Mouse (Mus musculus) fibroblast of lung, adult 2 months (primary cell): ENCODE data around the gene Med23.

Source experiments
- DNase-seq: peaks from one replicate; pipeline ENCODE4 v3.0.0-alpha.2; 2011; ENCODE audit warnings: low read depth

Gene Med23

DNA sequence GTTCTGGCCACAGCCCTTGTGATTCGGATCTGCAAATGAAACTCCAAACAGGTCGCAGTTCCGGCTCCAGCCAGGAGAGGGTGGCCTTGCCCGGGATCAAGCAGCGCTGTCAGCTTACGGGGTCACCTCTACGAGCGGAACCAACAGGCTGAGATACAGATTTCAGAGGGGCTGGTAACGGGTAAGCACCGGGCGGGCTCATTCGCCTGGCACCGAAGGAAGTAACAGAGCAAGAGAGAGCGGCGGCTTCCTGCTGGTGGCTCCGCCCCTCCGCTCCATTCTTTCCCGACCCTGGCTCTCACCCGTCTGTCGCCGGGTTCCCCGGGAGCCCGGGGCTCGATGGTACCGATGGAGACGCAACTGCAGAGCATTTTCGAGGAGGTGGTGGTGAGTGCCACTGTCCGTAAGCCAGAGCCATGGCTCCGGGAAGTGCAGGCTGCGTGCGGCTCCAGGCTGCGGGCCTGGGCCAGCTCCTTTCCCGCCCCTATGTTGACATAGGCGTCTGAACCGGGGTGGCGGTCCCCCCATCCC lies at the start of gene Med23:
TSS of gene Med23 (plus strand) at position 227 of the 531 bp plus-strand sequence.
- DNase-seq: peak; percentile 100

DNA sequence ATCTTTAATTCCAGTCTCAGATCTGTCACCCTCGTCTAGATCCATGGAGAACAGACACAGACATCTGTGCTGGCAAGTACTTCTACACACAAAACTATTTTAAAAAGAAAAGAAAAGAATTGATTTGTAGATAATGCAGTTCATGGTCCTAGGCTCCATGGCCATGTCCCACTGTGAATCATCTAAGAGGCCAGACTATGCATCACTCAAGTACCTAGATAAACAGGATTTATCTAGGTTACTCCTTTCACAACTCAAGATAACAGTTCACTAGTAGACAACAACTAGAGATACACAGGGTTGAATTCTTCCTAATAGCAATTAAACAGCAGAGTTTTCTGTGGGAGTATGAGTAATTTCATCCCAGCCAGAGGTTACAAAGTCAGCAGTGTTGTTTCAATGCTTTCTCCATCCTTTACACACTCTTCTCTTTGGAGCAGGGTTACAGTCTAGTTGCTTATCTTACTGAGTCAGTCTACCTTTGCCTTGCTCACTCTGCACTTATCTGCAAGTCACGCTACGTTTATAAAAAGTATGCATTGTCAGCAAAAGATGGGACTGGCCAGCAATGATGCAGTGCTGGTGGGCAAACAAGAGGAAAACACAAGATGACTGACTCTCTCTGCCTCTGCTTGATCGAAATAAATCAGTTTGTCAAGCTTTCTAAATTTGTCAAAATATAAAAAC lies 47.7 kb upstream of the Med23 start:
- DNase-seq: no peak

DNA sequence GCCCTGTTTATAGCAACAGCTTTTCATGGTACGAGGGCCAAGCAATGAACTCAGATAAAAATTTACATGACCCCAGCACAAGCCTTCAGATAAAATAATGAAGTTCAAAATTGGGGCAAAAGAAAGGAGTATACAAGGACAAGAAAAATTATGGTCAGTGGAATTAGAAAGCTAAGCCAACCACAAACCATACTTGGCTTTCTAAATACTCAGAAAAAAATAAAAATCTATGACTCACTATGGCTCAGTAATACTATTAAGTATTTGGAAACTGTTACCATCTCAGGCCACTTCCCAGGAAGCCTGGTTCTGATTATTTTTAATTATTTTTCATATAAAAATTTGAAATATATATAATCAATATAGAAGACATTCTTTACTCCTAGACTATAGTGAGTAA lies 46.9 kb upstream of the Med23 start:
- DNase-seq: peak; percentile 46

DNA sequence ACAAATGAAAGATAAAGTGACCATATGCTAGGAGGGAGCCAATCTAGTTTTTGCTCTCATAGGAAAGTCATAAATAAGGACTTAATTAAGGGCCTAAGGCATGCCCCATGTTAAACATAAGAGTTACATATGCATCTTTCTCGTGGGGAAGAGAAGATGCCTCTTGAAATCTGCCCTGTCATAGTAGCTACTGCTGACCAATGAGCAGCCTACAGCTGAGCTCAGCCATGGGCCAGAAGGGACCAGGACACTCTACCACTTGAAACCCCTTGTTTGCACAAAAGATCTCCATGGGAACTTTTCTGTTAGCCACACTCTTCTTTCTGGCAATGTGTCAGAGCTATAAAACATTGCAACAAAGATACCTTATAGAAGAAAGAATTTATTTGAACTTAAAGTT lies 46.5 kb upstream of the Med23 start:
- no peak for DNase-seq

DNA sequence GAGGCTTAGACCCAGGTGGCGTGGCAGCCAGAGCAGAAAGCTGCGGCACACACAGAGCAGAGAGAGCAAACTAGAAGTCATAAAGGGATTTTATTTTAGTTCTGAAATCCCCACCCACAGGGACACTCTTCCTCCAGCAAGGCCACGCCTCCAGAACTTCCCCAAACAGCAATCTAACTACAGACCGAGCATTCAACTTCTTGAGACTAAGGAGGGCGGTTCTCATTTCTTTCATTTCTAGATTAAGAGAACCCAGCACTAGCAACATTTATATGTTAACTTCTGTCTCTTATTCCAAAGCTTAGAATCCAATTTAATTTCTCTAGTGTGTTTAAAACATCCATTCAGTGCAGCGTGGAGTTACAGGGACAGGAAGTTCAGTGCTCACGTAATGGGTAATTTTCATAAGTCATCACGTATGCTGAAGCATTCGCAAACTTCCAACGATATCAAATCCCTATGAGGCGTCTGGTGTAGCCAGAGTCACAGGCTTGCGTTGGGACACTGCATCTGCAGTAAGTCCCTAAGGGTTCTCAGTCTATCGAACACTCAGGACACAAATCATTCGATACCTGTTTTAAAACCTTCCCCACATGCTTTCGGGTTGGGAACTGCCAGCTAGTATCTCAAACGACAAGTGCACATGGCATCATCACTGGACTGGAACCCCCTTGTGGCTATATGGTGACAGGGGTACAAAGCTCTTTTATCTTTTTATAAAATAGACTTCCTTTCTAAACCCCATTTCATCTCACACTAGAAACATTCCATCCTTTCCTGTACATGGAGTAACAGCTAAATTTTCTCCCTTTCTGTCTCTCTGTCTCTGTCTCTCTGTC lies 45.9 kb upstream of the Med23 start:
- DNase-seq: no peak

DNA sequence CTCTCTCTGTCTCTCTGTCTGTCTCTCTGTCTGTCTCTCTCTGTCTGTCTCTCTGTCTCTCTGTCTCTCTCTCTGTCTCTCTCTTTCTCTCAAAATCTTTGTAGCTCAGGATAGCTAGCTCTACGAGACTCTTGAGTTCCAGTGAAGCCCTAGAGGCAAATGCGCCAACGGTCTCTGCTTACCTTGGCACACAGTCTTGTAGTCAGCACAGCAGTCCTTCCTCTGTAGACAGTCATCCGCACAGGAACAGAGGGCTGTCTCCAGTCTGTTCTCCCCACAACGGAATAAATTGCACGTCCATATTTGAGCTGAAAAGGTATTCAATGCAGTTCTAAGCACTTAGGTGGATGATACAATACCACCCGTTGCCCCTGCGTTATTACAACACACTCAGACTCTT lies 45.2 kb upstream of the Med23 start:
- DNase-seq: no peak

DNA sequence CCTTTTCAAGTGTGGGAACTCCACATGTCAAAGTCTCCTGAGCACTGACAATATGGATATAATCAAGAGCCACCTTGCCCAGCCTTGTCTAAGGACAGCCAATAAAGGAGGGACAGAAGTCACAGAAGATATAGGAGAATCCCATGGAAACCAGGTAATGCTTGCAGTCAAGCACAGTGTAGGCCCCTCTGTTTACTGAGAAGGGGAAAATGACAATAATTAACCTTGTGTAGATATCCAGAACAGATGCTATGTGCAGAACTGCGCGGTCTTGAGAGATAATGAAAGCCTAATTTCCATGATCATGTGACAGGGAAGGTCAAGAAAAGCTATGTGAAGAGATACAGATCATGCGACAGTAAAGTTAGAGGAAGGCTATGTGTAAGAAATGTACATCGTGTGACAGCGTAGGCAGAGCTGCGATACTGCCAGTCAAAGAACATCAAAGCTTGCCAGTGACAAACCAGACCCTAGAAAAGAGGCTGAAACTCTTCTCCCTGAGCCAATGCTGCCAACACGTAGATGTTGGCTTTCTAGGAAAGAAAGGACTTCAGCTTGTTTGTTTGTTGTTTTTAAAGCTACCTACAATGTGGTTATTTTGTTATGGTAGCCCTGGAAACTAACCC lies 44.2 kb upstream of the Med23 start:
- DNase-seq: no peak

DNA sequence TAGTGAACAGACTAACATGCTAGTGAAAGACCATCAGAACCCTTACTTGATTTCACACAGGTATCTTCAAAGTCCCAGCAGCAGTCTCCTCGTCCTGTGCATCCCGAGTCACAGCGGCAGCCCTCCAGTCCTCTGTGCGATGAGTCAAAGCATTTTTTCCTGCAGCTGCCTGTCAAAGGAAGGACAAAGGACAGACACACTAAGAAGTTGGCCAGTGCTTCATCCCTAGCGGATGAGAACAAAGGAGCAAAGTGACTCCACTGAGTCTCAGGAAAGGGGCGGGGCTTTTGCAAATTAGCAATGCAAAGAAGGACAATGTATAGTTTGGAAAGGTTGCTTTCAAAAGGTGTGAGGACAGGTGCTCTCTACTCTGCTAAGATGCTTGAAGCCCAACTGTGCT lies 43.7 kb upstream of the Med23 start:
- DNase-seq: no peak

DNA sequence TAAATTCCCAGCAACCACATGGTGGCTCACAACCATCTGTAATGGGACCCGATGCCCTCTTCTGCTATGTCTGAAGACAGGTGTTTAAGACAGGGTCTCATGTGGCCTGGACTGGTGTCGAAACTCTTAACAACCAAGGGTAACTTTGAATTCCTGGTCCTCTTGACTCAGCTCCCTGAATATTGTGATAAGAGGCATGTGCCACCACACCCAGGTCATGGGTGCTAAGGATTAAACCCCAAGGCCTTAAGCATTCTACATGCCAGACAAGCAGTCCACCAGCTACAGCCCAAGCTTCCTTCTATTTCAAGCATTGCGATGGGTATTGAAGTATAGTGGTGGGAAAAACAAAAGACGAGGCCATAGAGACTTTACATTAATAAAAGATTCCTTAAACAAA lies 41.6 kb upstream of the Med23 start:
- DNase-seq: no peak

DNA sequence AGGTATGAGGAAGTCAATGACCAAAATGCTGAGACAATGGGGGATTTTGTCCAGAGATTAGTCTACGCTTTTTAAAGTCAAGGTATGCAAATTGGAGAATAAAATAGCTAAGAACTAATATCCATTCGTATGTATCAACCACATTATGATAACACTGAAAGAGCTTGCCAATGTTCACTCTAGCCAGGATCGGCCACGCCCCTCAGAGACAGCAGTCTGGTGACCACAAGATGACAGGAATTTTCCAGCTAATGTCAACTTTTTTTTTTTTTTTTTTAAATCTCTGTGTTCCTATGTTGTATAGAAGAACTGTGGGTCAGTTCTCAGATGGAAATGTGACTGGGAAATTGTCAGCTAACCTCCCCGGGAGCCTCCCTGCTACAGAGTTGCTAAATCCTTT lies 39.3 kb upstream of the Med23 start:
- DNase-seq: no peak

DNA sequence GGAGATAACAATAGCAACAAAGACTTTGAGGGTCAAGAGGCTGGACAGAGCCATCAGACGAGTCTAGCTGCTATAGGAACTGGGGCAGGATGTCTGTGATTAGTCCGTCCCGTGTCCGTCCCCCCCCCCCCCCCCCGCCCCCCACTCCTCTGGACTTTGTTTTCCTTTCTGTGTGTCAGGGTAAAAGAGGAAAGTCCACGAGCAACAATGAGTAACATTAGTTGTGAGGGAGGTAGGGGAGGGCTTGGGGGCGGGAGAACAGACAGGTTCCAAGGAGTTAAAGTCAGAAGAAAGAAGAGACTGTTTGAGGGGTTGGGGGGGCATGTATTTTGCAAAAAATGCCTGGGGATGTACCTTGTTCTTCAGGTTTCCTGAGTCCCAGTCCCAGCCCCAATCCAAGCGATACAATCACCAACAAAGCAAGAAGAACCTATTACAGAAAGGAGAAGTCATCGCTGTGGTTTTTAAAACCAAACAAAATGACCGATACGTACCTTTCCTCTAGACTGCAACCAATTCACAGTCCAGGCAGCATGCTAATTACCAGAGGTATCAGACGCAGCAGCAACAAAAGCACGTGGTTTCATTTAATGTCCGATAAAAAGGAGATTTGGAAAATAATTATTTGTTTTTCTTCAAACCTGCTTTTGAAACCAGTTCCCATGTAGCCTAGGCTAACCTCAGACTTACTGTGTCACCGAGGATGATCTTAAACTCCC lies 38.2 kb upstream of the Med23 start:
- DNase-seq: no peak

DNA sequence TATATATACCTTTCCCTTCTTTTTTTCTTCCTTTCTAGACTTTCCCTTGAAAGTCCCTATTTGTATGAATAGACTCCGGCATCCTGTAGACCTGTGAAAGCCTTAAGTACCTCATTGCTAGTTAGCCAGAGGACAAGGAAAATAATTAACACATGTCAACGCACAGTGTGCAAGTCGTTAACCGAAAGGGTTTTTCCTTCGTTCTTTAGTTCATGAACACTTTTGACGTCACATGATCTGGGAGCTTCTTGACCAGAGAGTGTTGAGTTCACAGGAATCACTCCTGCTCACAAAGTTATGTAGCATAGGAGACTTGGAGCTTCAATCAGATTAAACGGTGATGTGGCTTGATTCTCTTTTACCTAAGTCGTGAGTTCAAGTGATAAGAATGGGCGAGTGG lies 37.5 kb upstream of the Med23 start:
- no peak for DNase-seq

DNA sequence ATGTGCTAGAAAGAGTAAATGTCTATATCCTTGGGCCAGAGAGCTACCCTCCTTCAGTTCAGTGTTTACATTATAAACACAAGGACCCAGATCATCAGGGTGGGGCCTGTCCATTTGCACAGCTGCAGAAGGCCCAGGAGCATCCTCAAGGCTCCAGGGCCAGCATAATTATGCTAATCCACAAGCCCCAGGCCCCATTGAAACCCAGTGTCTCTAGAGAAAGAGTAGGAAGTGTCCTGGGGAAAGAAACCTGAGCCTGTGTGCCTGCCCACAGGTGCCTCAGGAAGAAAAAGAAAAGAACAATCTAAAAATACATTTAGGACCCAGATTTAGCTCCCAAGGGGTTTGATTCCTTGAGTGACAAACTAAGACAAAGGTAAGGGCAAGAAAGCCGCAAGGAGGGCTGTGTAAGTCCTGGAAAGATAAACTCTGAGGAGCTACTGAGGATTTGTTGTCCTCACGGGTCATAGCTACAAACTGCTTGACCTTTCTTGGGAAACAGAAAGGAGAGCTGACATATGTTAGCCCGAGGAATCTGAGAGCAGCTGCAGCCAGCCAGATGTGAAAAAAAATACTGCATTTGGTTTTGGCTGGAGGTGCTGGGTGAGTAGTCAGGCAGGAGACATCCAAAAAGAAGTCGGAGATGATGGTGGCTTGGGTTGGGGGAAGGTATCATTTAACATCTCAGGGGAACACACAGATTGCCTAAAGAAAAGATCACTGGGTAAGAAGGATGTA lies 35.0 kb upstream of the Med23 start:
- DNase-seq: no peak

DNA sequence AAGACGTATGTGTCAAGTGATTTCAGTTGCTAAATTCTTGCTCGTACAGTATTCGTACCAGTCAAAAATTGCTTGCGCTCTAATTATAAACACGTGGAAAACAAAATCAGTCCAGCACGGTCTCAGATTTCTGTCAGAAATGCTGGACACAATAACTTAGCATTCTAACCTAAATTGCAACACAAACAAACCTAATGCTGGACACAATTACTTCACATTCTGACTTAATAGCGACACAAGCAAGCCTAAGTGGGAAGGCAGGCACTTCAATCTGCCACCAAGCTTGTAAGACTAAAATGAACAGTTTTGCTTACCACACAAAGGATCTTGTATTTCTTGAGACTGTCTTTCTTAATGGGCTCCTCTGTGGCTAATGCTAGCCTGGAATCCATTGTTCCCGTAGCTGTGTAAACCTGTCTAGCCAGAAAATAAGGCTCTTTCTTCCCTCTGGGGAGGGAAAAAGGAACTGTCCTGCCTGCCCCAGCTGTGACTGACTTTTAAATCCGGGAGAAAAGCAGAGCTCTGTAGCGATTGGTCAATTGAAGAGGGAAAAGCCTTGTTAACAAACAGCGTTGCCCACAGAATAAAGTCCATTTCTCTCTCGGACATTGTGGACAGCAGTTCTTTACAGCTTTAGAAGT lies 34.0 kb upstream of the Med23 start:
- DNase-seq: peak; percentile 43

DNA sequence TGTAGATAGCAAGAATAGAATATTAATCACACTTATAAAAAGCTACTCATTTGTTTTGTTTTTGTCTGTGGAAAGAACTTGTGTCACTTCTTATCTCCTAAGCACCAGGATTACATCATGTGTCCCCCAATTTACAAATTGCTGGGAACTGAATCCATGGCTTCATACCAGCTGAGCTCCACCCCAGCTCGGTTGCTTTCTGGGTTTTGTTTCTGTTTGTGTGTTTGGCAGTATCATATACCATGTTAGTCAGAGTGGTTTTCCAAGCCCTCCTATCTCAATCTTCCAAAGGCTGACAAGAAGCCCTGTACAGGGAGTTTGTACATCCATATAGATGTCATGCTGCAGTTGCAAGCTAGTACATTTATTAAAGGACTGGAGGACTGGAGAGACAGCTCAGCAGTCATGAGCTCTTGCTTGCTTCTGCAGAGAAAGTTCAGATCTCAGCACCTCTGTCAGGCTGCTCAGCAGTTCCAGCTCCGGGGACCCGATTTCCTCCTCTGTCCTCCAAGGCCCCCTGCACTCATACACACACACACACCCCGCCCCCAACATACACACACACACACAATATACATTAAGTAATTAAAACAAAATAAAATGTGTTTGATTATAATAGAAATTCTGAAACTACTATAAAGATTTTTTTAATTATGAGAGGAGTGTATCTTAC lies 33.3 kb upstream of the Med23 start:
- no peak for DNase-seq

DNA sequence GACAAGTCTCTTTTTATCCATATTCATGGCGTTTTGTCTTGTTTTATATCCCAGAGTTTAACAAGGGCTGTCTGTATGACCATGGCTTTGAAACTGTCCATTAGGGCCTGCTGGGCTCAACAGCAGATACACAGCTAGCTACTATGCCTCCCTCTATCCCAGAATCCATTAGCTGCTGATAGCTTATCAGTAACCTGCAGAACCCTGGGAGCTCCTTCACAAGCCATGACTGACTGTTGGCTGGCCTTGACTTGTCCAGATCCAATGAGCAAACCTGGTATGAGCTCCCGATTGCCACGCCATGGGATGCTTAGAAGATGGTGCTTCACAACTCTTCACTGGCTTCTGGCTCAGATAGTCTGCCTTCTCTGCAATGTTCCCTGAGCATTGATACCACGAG lies 29.0 kb upstream of the Med23 start:
- no peak for DNase-seq

DNA sequence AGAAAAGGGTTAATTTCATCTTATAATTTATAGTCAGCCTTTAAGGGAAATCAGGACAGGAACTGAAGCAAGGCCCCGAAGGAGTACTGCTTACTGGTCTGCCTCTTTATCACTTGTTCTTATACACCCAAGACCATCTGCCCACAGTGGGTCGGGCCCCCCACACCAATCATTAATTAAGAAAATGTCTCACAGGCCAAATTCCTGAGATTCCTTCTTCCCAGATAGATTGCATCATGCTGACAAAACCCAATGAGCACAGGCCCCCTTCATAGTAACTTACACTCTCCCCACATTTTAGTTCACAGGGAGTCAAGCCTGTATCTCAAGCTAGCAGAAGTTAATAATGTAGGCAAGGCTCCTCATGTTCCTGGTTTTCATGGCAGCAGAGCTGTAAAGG lies 27.8 kb upstream of the Med23 start:
- DNase-seq: no peak

DNA sequence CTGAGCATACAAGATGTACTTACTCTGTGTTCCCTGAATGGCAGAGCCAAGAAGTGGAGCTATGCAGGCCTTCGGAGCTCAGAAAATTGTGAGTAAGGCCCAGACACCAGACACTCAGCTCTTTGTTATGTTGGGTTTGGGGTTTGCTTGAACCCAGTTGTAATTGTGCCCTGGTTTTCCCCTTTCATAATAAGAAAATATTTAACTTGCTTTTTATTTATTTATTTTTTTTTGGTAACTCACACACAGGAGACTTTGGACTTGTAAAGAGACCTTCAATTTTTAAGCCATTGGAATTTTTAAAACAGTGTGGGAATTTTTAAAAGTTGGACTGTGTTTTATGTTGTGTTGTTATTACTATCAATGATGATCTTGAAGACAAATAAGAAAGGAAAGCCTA lies 27.1 kb upstream of the Med23 start, which contains the start of gene Enpp3:
TSS of gene Enpp3 (minus strand) at position 148 of the 400 bp plus-strand sequence.
- DNase-seq: no peak

DNA sequence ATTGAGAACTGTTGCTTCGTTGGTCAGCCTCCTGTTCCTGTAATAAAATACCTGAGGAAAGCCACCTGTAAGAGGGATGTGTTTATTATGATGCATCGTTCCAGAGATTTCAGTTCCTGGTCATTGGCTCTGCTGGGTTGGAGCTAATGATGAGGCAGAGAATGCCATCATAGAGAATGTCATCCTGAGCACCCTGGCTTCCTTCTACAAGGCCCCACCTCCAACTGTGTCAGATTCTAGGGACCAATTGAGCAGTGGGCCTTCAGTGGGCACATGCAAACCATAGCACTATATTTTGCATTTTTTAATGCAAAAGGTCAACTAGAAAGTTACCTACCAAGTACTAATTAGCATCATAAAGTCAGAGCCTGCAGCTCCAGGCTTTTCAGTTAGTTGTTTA lies 6.6 kb upstream of the Med23 start:
- no peak for DNase-seq

DNA sequence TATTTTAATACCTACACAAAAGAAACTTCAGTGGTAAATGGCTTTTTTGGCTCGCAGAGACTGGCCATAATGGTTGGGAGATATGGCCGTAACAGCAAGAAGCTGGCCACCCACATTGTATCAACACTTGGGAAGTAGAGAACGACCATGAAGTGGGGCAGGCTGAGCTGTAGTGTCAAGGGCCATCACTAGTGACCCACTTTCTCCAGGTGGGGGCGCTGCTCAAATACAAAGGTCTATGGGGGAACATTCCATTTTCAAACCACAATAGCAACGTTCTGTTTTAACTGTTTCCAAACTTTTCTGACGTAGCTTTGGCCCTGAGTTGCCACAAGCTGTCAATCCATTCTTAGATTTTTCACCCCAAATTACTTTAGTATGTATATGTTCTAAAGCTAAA lies 5.4 kb upstream of the Med23 start:
- no peak for DNase-seq
